Mouse (Mus musculus) thymus, postnatal 14 days (tissue): Measurements from ENCODE around the gene Sik1.

Experiments used
- DNase-seq: peaks from one replicate; pipeline ENCODE4 v3.0.0; 2021

Sik1 gene

DNA sequence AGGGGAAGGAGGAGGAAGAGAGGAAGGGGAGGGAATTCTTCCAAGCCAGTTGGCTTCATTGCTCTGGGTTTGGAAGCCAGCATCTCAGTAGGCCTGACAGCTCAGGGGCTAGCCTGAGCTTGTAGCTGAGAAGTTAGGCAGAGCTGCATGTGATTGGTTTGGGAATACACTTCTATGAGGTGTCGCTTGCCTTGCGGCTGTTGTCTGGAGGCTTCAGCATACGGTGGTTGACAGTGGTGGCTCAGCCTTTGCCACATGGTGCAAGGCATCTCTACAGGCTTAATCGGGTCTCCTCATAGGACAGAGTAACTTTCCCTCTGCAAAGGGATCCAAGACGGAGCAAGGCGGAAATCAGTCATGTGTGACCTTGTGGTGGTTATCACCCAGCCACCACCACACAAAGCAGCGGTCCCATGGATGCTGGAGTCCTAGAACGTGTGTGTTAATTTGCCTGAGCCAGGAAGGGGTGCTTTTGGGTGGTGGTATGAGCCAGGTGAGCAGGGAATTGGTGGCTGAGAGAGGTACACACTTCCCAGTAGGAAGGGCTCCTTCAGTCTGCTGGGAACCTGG lies 25.0 kb downstream of the Sik1 start:
- DNase-seq: no peak

- DNase-seq: no peak
Observed at GRCm38 (mm10) chr17:31828916-31829315, 26.7 kb downstream of the Sik1 start.

GRCm38 (mm10) chr17:31828118-31828517 lies 27.5 kb downstream of the Sik1 start:
- no peak for DNase-seq

DNA sequence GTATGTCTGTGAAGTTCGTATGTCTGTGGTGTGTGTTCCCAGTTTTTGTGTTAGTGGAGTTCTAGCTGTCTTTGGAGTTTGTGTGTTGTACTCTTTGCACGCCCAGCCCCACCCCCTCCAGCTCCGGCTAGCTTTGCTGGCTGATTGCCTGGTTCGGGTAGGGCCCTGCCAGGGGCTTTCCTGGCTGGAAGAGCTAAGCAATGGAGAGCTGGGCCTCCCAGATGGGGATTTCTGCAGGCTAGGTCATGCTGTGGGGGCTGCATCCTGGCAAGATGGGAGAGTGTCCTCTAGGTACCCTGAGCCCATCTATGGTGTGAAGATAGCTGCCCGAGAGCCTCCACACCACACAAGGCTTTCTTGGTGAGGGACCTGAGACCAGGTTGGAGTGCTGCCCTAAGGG lies 28.4 kb downstream of the Sik1 start:
- no peak for DNase-seq

- no peak for DNase-seq
Observed at GRCm38 (mm10) chr17:31826669-31827068, 28.9 kb downstream of the Sik1 start.

GRCm38 (mm10) chr17:31825678-31826077 lies 29.9 kb downstream of the Sik1 start:
- no peak for DNase-seq

GRCm38 (mm10) chr17:31824812-31825211 lies 30.8 kb downstream of the Sik1 start:
- no peak for DNase-seq

DNA sequence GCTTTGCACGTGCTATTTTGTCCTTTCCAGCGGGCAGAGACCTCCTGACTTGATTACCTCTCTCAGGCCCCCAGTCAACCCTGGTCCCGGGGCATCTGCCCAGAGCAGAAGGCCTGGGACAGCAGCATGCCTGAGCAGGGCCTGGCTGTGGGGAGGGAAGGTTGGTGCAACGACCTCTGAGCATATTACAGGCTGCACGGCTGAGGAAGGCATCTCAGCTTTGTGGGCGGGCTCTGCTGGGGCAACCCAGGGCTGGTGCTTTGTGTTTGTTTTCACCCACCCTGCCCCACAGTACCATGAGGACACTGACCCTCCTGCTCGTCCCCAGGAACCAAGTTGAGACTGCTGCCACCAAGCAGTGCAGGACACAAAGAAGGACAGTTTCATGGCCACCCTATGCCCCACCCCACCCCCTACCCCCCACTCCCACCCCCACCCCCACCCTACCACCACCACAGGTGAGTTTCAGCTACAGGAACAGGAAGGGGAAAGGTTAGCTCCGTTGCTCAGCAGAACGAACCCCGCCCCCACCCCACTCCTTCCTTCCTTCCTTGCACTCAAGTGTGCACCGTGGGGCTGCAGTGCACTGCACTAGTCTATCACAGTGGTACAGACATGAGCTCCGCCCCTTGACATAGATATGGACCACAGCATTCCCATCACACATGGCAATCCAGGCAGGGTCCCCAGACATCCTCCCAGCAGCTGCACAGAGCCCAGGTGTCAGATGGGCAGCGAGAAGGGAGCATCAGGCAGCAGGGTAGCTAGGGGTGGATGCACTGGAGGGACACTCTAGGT lies 34.3 kb downstream of the Sik1 start:
- DNase-seq: peak; percentile 74

- no peak for DNase-seq
Observed at GRCm38 (mm10) chr17:31820099-31820846, 35.3 kb downstream of the Sik1 start.

GRCm38 (mm10) chr17:31819372-31819771 lies 36.2 kb downstream of the Sik1 start:
- no peak for DNase-seq

DNA sequence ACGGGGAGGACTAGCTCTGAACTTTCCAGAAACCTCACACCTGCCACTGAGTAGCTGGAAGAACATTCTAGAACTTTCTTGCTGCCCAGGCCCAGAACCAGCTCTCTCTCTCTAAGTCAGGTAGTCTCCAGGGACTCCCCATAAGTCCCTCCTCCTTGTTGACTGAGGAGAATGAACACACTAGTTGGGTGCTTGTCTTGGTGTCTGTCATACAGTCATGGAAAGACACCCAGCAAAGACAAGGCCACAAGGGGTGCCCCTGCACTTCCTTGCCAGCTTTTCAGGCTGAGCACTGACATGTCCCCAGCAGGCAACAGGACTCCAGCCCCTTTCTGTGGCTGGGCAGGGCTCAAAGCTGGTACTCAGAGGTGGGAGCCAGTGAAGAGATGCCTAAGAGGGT lies 37.8 kb downstream of the Sik1 start:
- no peak for DNase-seq

DNA sequence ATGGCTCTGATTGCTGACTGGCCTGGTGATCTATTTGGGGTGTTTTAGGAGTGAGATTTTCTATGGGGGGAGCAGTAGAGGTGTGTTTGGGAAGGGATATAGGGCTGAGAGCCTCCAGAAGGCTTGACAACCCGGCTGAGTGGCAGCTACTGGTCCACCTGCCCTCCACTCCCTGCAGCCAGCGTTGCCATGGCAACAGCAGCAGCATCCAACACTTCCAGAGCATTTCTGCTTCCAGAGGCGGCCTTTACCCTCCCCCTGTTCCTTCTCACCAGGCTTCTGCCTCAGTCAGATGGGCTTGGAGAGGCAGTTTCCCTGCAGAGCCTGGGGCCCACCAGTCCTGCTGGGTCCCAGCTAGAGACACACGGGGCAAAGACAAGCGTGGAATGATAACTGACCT lies 38.4 kb downstream of the Sik1 start:
- no peak for DNase-seq

DNA sequence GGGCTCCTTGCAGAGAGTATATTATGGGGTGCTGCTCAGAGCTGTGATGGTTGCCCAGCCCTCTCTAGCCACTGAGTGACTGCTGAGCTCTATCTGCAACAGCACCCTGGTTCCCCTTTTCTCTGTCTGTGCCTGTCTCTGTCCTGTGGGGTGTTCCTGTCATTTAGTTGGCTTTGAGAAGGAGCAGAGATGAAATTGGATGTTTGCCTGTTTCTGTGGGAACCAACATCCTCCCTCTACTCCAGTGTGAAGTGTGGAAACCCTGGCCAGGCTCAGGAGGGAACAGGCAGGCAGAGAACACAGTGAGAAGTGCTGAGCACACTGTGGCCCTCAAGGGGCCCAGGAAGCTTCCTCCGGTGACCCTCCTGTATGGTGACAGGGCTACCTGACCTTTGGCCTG lies 40.8 kb downstream of the Sik1 start:
- DNase-seq: no peak

DNA sequence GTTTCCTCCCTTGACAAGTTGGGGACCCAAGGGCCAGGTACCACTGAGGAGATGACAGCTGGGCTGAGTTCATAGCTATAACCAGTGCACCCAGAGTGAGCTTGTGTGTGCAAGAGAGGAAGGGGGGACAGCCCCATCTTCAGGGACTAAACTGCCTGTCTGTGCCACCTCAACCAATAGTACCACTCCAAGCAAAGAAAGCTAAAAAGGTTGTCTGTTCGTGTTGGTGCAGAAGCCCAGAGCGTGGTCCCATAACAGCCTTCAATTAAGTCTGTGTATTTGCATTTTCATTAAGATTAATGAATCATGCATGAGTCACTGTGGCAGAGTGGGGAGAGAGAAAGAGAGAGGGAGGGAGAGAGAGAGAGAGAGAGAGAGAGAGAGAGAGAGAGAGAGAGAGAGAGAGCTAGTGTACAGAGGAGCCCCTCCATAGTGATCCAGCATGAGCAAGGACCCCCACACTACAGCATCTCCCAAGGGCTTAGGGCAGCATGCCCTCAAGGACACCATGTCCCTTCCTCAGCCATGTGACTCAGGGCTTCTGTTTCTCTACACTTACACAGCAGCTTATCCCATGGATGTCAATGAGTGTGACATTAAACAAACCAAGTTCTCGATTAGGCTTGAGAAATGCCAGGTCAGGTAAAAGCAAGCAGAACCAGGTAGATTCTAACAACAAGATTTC lies 41.5 kb downstream of the Sik1 start:
- no peak for DNase-seq

DNA sequence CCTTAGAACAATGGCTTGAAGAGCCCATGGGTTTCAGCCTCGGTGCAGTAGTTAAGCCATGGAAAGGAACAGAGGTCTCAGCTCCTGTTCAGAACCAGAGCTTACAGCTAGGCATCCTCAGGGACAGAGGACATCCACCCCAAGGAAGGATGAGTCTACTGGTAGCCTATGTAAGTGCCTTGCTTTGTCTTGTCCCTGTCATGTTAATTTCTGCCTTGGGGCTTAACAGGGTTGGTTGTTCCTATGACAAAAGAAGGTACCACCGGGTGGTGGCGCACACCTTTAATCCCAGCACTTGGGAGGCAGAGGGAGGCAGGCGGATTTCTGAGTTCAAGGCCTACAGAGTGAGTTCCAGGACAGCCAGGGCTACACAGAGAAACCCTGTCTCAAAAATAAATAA lies 44.3 kb downstream of the Sik1 start:
- DNase-seq: no peak

DNA sequence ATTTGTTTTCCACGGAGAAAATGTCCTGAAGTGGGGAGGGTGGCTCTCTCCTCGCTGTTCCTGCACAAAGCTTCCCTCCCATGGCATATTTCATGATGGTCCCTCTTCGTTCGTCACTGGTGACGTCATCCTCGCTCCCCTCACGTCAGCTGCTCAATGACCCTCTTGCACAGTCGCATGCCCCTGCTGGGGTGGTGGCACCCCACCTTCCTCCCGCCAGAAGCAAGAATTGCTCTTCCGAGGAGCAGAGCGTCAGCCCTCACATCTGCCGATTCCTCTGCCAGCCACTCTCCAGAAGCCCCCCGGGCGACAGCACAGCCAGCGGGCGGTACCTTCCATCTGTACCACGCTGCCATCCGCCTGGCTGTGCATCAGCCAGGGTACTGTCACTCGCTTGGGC lies 45.7 kb downstream of the Sik1 start:
- no peak for DNase-seq

- DNase-seq: peak; percentile 40
Observed at GRCm38 (mm10) chr17:31809136-31809535, 46.5 kb downstream of the Sik1 start.

GRCm38 (mm10) chr17:31808082-31808875 lies 47.3 kb downstream of the Sik1 start:
- DNase-seq: no peak

DNA sequence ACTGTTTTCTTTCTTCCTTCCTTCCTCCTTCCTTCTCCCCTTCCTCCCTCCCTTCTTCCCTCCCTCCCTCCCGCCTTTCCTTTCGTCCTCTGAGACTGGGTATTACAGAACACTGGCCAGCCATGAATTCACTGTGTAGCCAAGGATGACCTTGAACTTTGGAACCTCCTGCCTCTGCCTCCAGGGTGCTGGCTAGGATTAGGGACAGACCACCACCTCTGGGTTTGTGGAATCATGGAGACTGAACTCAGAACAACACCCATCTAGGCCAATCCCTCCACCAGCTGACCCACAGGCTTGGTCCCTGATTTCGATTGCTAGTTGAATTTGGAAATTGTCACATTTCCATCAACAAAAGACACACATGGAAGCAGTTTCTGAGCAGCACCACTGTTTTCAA lies 49.1 kb downstream of the Sik1 start:
- DNase-seq: no peak

DNA sequence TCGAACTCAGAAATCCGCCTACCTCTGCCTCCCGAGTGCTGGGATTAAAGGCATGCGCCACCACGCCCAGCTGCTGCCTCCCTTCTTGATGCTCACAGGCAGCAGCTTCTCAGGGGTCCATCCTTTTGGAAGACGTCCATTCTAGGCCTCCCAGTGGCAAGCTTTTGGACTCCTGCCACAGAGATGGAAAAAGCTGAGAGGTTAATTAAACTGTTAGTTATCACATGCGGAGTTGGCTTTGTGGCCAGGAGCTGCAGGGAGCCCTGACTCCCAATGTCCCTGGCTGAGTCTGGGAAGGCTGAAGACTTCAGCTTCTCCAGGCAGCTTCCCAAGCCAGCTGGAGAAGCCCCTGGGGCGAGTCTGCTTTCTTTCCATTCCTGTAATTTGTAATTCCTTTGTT lies 49.6 kb downstream of the Sik1 start:
- no peak for DNase-seq

DNA sequence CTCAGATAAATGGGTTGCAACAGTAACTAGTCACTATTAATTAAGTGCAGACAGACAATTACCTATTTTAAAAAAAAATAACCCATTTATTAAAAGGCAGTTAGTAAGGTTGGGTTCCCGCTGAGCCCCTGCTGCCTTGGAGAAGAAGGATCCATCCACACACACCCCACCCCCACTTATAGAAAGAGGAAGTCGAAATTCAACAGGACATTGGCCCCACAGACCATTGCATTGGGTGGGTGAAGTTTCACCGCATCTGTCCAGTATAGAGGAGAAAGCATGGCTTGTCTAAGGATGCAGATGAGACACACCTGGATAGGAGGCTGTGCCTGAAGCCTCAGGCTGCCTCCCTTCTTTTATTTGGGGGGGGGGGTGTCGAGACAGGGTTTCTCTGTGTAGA lies 50.0 kb downstream of the Sik1 start:
- DNase-seq: no peak

DNA sequence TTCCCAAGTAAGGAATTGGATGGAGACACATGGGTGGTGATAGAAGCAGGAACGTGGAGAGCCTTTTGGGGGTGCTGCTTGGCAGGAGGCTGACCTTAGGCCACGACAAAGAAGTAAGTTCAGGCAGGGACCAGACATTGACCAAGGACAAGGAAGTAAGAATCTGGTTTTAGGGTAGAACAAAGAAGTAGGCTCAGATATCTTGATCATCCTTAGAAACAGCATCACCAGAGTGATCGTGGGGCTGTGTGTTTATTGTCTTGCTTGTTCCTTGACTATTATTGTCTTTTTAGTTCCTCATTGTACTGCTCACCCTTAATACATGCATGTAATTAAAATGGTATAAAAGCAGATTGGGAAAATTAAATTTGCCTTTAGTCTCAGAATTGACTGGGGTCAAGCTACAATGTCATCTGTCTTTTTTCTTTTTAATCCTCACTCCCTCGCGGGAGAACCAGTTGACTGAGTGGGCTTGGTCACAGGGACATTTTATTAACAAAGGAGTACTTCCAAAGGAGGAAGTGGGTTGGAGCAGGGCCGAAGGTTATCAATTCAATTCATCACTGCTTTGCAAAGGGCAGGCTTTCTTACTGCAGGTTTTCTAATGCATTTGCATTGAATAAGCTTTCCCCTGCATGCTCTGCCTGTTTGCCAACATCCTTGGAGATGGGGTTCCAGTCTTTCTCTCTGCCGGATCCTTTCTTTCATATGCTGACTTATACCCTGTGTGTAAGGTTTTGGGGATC lies 53.2 kb downstream of the Sik1 start:
- DNase-seq: no peak
